Mouse (Mus musculus): ENCODE data around the gene Wfikkn1. TPM values are rescaled to one million over a fixed set of nuclear protein-coding genes. Genes with fewer than 3 reads are reported as not detected.
A peak's percentile ranks its signal among the peaks of the same experiment; 100 is the strongest.

Gene Wfikkn1
- 0.33 and 0.54 TPM in 2 replicates for polyA plus RNA-seq (2015; fragmentation: Nextera tagmentation; extraction: Ambion mirVana)

- ATAC-seq (peak; percentile 7; the same call in 1 of the 2 replicates), DNase-seq (no peak)
- TF ChIP-seq EP300 (IDR thresholded peaks at IDR 0.05; ENCODE audit: low read depth) (no peak), CTCF (IDR thresholded peaks at IDR 0.05; ENCODE audit: low read depth) (no peak)
- WGBS (ENCODE audit: insufficient replicate concordance) = 56% methylated on average over 5 of the region's 5 CpGs
- H3K27ac ChIP-seq (ENCODE audit: low read depth) = peak within 1 kb of the TSS; percentile 7; the same call in 1 of the 2 replicates
- no peaks in the 10 kb centered on the region for H3K9me3 ChIP-seq (ENCODE audit: low read length)
- H3K4me3 ChIP-seq (ENCODE audit: low read depth, low read length) = no peak within 1 kb of the TSS
- no peaks in the 10 kb centered on the region for H3K27me3 ChIP-seq (ENCODE audit: insufficient read depth, low read length)
- H3K36me3 ChIP-seq (replicated peaks; ENCODE audit: insufficient read depth, low read length) = peaks cover 23% of the 10 kb centered on the region
- H3K4me1 ChIP-seq (ENCODE audit: insufficient read depth) = peaks cover 24% of the 10 kb centered on the region
- H3K9ac ChIP-seq (replicated peaks) = no peak within 1 kb of the TSS
- no peak within 1 kb of the TSS for H3K4me2 ChIP-seq (ENCODE audit: low read depth, low read length)
Measured at GRCm38 (mm10) chr17:25880196-25880910, at the start of gene Wfikkn1. Gene Wfikkn1 (minus strand): TSS chr17:25880858.

DNA sequence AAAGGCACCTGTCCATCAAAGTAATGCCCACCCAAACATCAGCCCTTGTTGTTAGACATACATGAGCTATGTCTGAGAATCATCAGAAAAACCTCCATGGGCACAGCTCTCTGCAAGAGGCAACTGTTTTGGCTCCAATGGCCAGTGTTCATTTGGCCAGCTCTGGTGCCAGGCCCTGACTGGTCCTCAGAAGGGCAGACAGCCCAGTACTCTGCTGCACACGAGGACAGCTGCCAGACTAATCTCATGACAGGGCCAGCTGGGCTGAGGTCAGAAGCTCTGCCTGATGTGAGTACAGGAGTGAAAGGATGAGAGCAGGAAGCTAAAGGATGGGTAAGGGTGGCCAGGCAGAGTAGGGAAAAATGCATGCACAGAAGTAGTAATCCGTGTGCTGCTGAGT is 44.7 kb upstream of the Wfikkn1 start:
- DNase-seq = no peak
- Histone ChIP-seq H3K4me3 (ENCODE audit: low read depth, low read length) (no peak overlapping the region), H3K36me3 (replicated peaks; ENCODE audit: insufficient read depth, low read length) (peaks cover 51% of the 10 kb centered on the region), H3K4me1 (ENCODE audit: insufficient read depth) (peaks cover 7% of the 10 kb centered on the region), H3K9ac (replicated peaks) (no peak overlapping the region), H3K4me2 (ENCODE audit: low read depth, low read length) (no peak overlapping the region), H3K9me3 (ENCODE audit: low read length) (no peaks in the 10 kb centered on the region), H3K27me3 (ENCODE audit: insufficient read depth, low read length) (no peaks in the 10 kb centered on the region), H3K27ac (ENCODE audit: low read depth) (no peak overlapping the region)
- no peak for ATAC-seq
- WGBS (ENCODE audit: insufficient replicate concordance) = 77% methylated on average over 2 of the region's 2 CpGs
- TF ChIP-seq EP300 (IDR thresholded peaks at IDR 0.05; ENCODE audit: low read depth) = no peak
- TF ChIP-seq CTCF (IDR thresholded peaks at IDR 0.05; ENCODE audit: low read depth) = no peak

DNA sequence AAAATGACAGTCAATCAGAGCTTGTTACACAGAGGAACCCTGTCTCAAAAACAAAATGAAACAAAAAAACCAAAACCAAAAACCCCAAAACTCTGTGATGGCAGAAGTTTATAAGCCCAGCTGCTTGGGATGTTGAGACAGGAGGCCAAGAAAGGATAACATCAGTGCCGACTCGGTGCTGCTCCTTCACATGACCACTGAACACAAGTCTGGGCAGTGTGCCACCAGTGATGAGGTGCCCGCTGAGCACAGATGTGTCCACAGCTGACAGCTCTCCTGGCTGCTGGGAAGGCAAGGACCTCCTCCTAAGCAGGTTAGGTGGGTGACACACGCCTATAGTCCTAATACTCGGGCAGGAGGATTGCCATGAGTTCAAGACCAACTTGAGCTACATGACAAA is 41.5 kb upstream of the Wfikkn1 start:
- H3K27me3 ChIP-seq (ENCODE audit: insufficient read depth, low read length) = no peaks in the 10 kb centered on the region
- H3K9me3 ChIP-seq (ENCODE audit: low read length) = no peaks in the 10 kb centered on the region
- peaks cover 24% of the 10 kb centered on the region for H3K4me1 ChIP-seq (ENCODE audit: insufficient read depth)
- H3K4me3 ChIP-seq (ENCODE audit: low read depth, low read length) = no peak overlapping the region
- 60% methylated on average over 5 of the region's 5 CpGs for WGBS (ENCODE audit: insufficient replicate concordance)
- peak; percentile 50 for DNase-seq
- no peak for ATAC-seq
- H3K4me2 ChIP-seq (ENCODE audit: low read depth, low read length) = no peak overlapping the region
- no peak overlapping the region for H3K27ac ChIP-seq (ENCODE audit: low read depth)
- H3K9ac ChIP-seq (replicated peaks) = no peak overlapping the region
- H3K36me3 ChIP-seq (replicated peaks; ENCODE audit: insufficient read depth, low read length) = peaks cover 22% of the 10 kb centered on the region
- TF ChIP-seq EP300 (IDR thresholded peaks at IDR 0.05; ENCODE audit: low read depth) = no peak
- no peak for TF ChIP-seq CTCF (IDR thresholded peaks at IDR 0.05; ENCODE audit: low read depth)

DNA sequence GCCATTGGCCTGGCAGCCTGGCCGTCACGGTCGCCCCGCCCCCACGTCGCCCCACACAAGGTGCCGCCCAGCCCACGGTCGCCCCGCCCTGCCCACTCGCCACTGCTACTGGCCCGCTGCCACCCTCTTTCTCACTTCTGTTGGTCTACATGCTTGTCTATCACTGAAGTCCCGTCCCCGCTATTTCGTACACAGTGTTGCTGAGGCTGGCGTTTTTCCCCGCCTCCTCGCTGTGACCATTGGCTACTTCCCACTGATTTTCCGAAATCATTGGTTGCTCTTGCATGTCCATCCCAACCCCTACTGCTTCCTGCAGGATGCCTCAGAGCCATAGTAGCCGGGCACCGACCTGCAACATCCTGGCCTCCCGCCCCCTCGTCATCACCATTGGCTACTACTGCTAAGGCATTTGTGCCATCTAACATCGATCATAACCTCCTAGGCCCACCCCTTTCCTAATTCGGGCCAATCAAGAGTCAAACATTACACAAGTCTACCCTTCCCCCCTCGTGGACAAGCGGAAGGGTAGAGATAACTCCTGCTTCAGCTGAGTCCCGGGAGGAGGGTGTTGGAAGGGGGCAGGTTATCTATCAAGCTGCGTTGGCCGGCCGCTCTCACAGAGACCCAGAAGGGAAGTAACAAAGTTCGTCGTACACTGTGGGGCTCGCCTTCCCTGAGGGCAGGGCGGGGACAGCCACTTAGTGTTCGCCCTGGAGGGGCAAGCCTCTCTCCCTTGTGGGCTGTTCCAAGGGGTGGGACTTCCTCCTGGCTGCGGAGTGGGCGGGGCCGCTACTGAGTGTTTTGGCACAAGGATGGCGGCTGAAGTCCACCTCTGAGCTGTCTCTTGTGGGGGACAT is 39.4 kb upstream of the Wfikkn1 start:
- H3K27ac ChIP-seq (ENCODE audit: low read depth) = peak overlapping the region; percentile 99
- H3K9me3 ChIP-seq (ENCODE audit: low read length) = no peaks in the 10 kb centered on the region
- under 1% methylated on average over 39 of the region's 40 CpGs for WGBS (ENCODE audit: insufficient replicate concordance)
- peak overlapping the region; percentile 97 for H3K4me2 ChIP-seq (ENCODE audit: low read depth, low read length)
- H3K9ac ChIP-seq (replicated peaks) = peak overlapping the region; percentile 76
- H3K27me3 ChIP-seq (ENCODE audit: insufficient read depth, low read length) = no peaks in the 10 kb centered on the region
- DNase-seq (peak; percentile 100), ATAC-seq (peak; percentile 92)
- H3K36me3 ChIP-seq (replicated peaks; ENCODE audit: insufficient read depth, low read length) = peaks cover under 1% of the 10 kb centered on the region; the same call in 1 of the 2 replicates
- TF ChIP-seq CTCF (IDR thresholded peaks at IDR 0.05; ENCODE audit: low read depth) (peak; percentile 11; the same call in 1 of the 2 replicates), EP300 (IDR thresholded peaks at IDR 0.05; ENCODE audit: low read depth) (no peak)
- H3K4me1 ChIP-seq (ENCODE audit: insufficient read depth) = peaks cover 26% of the 10 kb centered on the region
- peak overlapping the region; percentile 79 for H3K4me3 ChIP-seq (ENCODE audit: low read depth, low read length)

- Histone ChIP-seq H3K36me3 (replicated peaks; ENCODE audit: insufficient read depth, low read length) (no peaks in the 10 kb centered on the region), H3K27ac (ENCODE audit: low read depth) (peak within 1 kb of the TSS; percentile 99), H3K4me3 (ENCODE audit: low read depth, low read length) (peak within 1 kb of the TSS; percentile 79), H3K4me1 (ENCODE audit: insufficient read depth) (peaks cover 31% of the 10 kb centered on the region), H3K9me3 (ENCODE audit: low read length) (no peaks in the 10 kb centered on the region), H3K4me2 (ENCODE audit: low read depth, low read length) (peak within 1 kb of the TSS; percentile 97), H3K27me3 (ENCODE audit: insufficient read depth, low read length) (no peaks in the 10 kb centered on the region), H3K9ac (replicated peaks) (peak within 1 kb of the TSS; percentile 81)
- TF ChIP-seq CTCF (IDR thresholded peaks at IDR 0.05; ENCODE audit: low read depth) (no peak), EP300 (IDR thresholded peaks at IDR 0.05; ENCODE audit: low read depth) (no peak)
- ATAC-seq (peak; percentile 5; the same call in 1 of the 2 replicates), DNase-seq (peak; percentile 74)
- WGBS (ENCODE audit: insufficient replicate concordance) = under 1% methylated on average over 60 of the region's 78 CpGs
Measured at GRCm38 (mm10) chr17:25919144-25919785, 38.6 kb upstream of the Wfikkn1 start, which contains the start of gene Rab40c. Gene Rab40c (minus strand): TSS chr17:25919727.
